Mouse (Mus musculus) liver, embryonic 14.5 days (tissue): ENCODE measurements around the gene Olfr368. TPM values are rescaled to one million over a fixed set of nuclear protein-coding genes. Genes with fewer than 3 reads are reported as not detected.

Source experiments
- ATAC-seq: fragments of 200-750 bp; cut with Nextera tagmentation; 2 replicates; pipeline ENCODE4 v1.8.0; 2017; ENCODE audit warnings: moderate number of reproducible peaks, mild to moderate bottlenecking, moderate library complexity; ENCODE audit not compliant: insufficient read depth
- DNase-seq, 3 experiments: peaks; one replicate each; pipeline ENCODE4 v3.0.0-alpha.2; 2012 to 2013; ENCODE audit warnings: low read depth in 3 of 3, low spot score in 3 of 3
- H3K27ac ChIP-seq: fragments of 300-500 bp; sonication (generic); 2 replicates; pipeline ENCODE4 v1.5.1; 2014; ENCODE audit warnings: moderate library complexity, mild to moderate bottlenecking, control low read depth, inconsistent platforms
- H3K27me3 ChIP-seq: fragments of 300-500 bp; sonication (generic); 2 replicates; pipeline ENCODE4 v1.6.1; 2014; ENCODE audit warnings: mild to moderate bottlenecking, low read length, moderate library complexity; ENCODE audit not compliant: control insufficient read depth, insufficient read depth
- H3K36me3 ChIP-seq: fragments of 300-500 bp; sonication (generic); replicated peaks from 2 replicates; pipeline ENCODE4 v1.6.1; 2014; ENCODE audit warnings: low read depth; ENCODE audit not compliant: control insufficient read depth, insufficient read depth
- H3K4me1 ChIP-seq, 2 experiments: fragments of 200-500 bp in 1 of 2; fragments of 300-500 bp in 1 of 2; sonication (generic) in 1 of 2; replicated peaks; 2 replicates each; pipeline ENCODE4 v1.6.1; 2012 to 2014; ENCODE audit warnings: antibody characterized with exemption in 1 of 2, inconsistent platforms in 1 of 2, low read length in 1 of 2; ENCODE audit not compliant: control insufficient read depth in 2 of 2, insufficient read depth in 2 of 2
- H3K4me2 ChIP-seq: fragments of 300-500 bp; sonication (generic); 2 replicates; pipeline ENCODE4 v1.6.1; 2014; ENCODE audit warnings: low read depth, mild to moderate bottlenecking, control low read depth, moderate library complexity
- H3K4me3 ChIP-seq, 2 experiments: fragments of 200-500 bp in 1 of 2; fragments of 300-500 bp in 1 of 2; sonication (generic) in 1 of 2; 2 replicates each; pipeline ENCODE4 v1.5.1; 2012 to 2014; ENCODE audit warnings: low read depth in 2 of 2, low read length in 2 of 2, mild to moderate bottlenecking in 2 of 2, control low read depth in 1 of 2, inconsistent platforms in 1 of 2, moderate library complexity in 1 of 2; ENCODE audit not compliant: insufficient read depth in 1 of 2
- H3K9ac ChIP-seq: fragments of 300-500 bp; sonication (generic); replicated peaks from 2 replicates; pipeline ENCODE4 v1.6.1; 2014; ENCODE audit warnings: mild to moderate bottlenecking, control low read depth, moderate library complexity
- H3K9me3 ChIP-seq: fragments of 300-500 bp; sonication (generic); 2 replicates; pipeline ENCODE4 v1.6.1; 2016; ENCODE audit warnings: low read length, mixed read lengths; ENCODE audit not compliant: control insufficient read depth
- CTCF ChIP-seq: IDR thresholded peaks from 2 replicates; pipeline ENCODE4 v1.5.1; 2016; ENCODE audit warnings: antibody characterized with exemption, low read depth, control low read depth
- EP300 ChIP-seq: IDR thresholded peaks from 2 replicates; pipeline ENCODE4 v1.6.1; 2016; ENCODE audit warnings: antibody characterized with exemption, low read depth
- WGBS: fragments of 180-500 bp; shearing (Covaris S2); extraction: QIAGEN DNeasy Blood & Tissue Kit; methylation state at CpG from one replicate; pipeline ENCODE4 v1.1.7; 2014; ENCODE audit not compliant: insufficient replicate concordance; 5-methylcytosine and 5-hydroxymethylcytosine counted together
- polyA plus RNA-seq, 2 experiments: library from polyadenylated mRNA; depleted of rRNA in 1 of 2; stranded (reverse) in 1 of 2; unstranded in 1 of 2; fragments of >200 nt; fragmentation: Nextera tagmentation in 1 of 2; extraction: Ambion mirVana in 1 of 2; gene quantifications; 2 replicates each; pipeline versions ENCODE4 v1.2.1 to v1.2.3; 2012 to 2014

Gene Olfr368
- polyA plus RNA-seq (2012; rRNA removed) = not detected in 2 replicates
- polyA plus RNA-seq (2014; fragmentation: Nextera tagmentation; extraction: Ambion mirVana) = not detected in 2 replicates

DNA sequence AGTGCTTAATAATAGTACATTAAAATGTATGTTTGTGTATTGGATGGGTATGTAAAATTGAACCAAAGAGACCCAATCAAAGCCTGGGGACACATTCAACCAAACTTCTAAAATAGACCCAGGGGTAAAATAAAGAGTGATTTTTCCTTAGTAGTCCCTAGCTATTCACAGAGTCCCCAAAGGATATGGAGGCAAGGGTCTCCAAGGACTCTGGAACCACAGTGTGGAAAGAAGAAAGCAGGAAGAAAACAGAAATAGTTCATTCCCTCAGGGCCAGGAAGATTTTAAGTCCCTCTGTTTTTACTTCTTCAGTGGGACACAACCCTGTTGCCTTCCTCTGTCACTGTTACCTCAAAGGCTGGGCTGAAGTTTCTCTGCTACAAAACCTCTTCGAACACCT, at the start of gene Olfr368:
Gene Olfr368 (plus strand): TSS at position 301 of the 400 bp plus-strand sequence.
- Histone ChIP-seq H3K9me3 (no peaks in the 10 kb centered on the region), H3K4me2 (no peak within 1 kb of the TSS), H3K9ac (no peak within 1 kb of the TSS), H3K27me3 (no peaks in the 10 kb centered on the region), H3K4me1 (no peaks in the 10 kb centered on the region), H3K27ac (no peak within 1 kb of the TSS), H3K4me3 (no peak within 1 kb of the TSS), H3K36me3 (no peaks in the 10 kb centered on the region)
- no peak for ATAC-seq
- TF ChIP-seq CTCF = no peak
- no peak for DNase-seq
- 48% methylated on average over 1 of the region's 1 CpGs for WGBS

DNA sequence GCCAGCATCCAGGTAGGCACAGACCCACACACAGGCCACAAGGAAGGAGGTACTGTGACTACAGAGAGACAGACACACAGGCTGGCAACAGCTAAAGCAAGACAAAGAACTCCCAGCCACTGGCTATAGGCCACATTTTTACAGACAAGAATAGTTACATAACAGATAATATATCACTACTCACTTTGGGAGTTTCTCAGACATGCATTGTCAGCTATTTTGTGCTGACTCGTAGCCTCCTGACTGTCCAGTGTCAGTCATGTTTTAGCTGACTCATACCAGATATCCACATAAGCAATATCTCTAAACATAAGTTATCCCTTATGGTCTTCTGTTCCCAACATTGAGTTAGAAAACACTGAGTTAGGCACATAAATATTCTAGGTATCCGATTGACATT, 7.0 kb downstream of the Olfr368 start:
- no peak for DNase-seq
- H3K4me3 ChIP-seq = no peak overlapping the region
- no peak for ATAC-seq
- TF ChIP-seq EP300 (no peak), CTCF (no peak)
- WGBS = 61% methylated on average over 2 of the region's 2 CpGs
- no peak overlapping the region for H3K9ac ChIP-seq
- no peaks in the 10 kb centered on the region for H3K4me1 ChIP-seq
- no peaks in the 10 kb centered on the region for H3K36me3 ChIP-seq
- H3K27me3 ChIP-seq = no peaks in the 10 kb centered on the region
- H3K9me3 ChIP-seq = no peaks in the 10 kb centered on the region
- no peak overlapping the region for H3K4me2 ChIP-seq
- H3K27ac ChIP-seq = no peak overlapping the region

GRCm38 (mm10) chr2:37338497-37339187, 12.3 kb downstream of the Olfr368 start:
- Histone ChIP-seq H3K4me3 (no peak overlapping the region), H3K27me3 (no peaks in the 10 kb centered on the region), H3K9ac (no peak overlapping the region), H3K36me3 (no peaks in the 10 kb centered on the region), H3K4me2 (no peak overlapping the region), H3K4me1 (no peaks in the 10 kb centered on the region), H3K9me3 (no peaks in the 10 kb centered on the region), H3K27ac (no peak overlapping the region)
- 45% methylated on average over 10 of the region's 10 CpGs for WGBS
- TF ChIP-seq CTCF (peak; percentile 66), EP300 (no peak)
- ATAC-seq = no peak
- DNase-seq = no peak

GRCm38 (mm10) chr2:37351671-37352070, 25.4 kb downstream of the Olfr368 start:
- WGBS = 71% methylated on average over 7 of the region's 7 CpGs
- Histone ChIP-seq H3K4me3 (no peak overlapping the region), H3K27ac (no peak overlapping the region), H3K36me3 (peaks cover 27% of the 10 kb centered on the region), H3K4me2 (no peak overlapping the region), H3K4me1 (no peaks in the 10 kb centered on the region), H3K9me3 (no peaks in the 10 kb centered on the region), H3K27me3 (no peaks in the 10 kb centered on the region), H3K9ac (no peak overlapping the region)
- no peak for DNase-seq
- TF ChIP-seq EP300 (no peak), CTCF (no peak)
- no peak for ATAC-seq

DNA sequence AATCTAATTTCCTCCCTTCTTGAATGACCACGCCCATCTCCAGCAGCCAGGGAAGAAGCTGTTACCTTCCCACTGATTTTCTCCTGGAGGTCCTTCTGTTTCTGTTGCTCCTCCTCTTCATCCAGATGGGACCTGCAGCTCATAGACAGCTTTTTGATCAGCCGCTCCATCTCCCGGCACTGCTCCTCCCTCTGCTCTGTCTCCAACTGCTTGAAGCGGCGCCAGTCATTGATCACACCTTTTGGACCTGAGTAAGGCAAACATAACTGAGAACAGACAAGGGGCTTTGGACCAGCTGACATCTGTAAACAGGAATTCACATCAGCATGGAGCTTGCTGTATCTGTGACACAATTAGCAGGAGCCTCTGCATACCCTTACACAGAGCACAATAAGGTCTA, 29.3 kb downstream of the Olfr368 start:
- H3K4me2 ChIP-seq = no peak overlapping the region
- TF ChIP-seq CTCF (no peak), EP300 (no peak)
- H3K27me3 ChIP-seq = no peaks in the 10 kb centered on the region
- 80% methylated on average over 5 of the region's 5 CpGs for WGBS
- H3K27ac ChIP-seq = no peak overlapping the region
- H3K4me3 ChIP-seq = no peak overlapping the region
- no peak overlapping the region for H3K9ac ChIP-seq
- H3K9me3 ChIP-seq = no peaks in the 10 kb centered on the region
- DNase-seq = no peak
- ATAC-seq = no peak
- H3K36me3 ChIP-seq = peaks cover 29% of the 10 kb centered on the region
- peaks cover 4 to 8% of the 10 kb centered on the region in 2 experiments; a peak in 3 of 4 replicates for H3K4me1 ChIP-seq
